Mouse (Mus musculus) cerebellum, adult (tissue): ENCODE data around the gene Rabgef1.
A peak's percentile ranks its signal among the peaks of the same experiment; 100 is the strongest.

Source experiments
- ATAC-seq: cut with Nextera tagmentation; 2 replicates; pipeline ENCODE4 v1.9.2; 2017; ENCODE audit warnings: mild to moderate bottlenecking, moderate library complexity, mixed read lengths; ENCODE audit not compliant: insufficient number of reproducible peaks, low FRiP score, low TSS enrichment

The Rabgef1 gene

GRCm38 (mm10) chr5:130170666-130171422, 754 bp upstream of the Rabgef1 start:
- ATAC-seq, result 0 out of 2 replicates have a peak, but pooled peaks have one; percentile 9

DNA sequence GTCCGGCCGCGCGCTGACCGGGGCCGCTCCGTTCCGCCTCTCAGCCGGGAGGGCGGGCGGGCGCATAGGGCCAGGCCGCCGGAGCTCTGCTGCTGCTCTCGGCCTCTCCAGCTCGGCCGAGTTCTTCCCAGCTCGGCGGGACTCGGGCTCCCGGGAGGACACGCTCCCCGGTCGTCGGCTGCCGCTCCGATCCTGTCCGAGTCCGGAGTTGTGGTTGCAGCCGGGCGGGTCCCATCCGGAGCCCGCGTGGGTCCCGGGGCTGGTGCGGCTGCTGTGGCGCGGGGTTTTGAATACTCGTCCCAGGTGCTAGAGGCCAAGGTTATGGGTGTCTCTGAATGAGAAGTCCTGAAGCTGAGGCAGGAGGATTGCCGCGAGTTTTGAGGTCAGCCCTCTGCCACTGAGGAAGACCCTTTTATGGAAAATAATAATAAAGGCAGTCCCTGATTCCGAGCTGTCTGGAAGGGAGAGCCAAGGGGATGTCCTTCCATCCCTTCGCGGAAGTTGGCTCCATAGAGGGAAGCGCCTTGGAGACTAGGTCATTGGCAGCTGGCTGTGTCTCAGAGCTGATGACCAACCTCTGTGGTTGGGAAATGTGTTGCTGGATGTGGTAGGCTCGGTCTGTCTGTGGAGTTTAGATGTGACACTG, 481 bp downstream of the Rabgef1 start:
- peak; percentile 58; the same call in 1 of the 2 replicates for ATAC-seq

DNA sequence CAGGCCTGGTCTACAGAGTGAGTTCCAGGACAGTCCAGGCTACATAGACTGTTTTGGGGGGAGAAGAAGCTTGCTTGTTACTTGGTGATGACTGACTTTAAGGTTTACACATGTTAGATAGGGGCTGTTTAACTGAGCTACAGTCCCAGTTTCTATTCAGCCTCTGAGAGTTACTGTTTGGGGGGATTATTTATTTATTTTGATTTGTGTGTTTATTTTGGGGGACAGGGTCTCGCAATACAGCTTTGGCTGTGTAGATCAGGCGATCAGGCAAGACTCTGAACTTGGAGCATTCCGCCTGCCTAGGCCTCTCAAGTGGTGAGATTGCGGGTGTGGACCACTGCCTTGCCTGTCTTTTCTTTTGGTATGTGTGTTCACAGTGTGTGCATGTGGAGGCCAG, 1.4 kb downstream of the Rabgef1 start:
- ATAC-seq, result no peak

DNA sequence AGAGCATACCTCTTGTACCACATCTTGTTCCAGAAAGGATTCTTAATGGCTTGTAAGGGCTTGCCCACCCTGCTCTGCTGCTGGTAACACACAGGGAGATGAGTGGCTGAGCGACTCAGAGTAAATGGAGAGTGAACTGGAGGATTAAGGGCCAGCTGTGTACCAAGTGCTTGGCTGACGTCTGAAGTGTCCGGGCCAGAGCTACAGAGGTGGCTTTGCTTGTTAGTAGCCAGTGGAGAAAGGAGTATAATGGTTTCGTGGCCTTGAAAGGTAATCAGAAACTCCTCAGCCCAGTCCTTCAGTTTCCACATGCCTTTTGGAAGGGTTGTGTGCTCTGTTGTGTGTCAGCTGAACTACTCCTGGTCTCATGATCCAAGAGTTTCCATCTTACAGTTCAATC, 6.3 kb downstream of the Rabgef1 start:
- ATAC-seq, result no peak

GRCm38 (mm10) chr5:130180362-130180761, 8.8 kb downstream of the Rabgef1 start:
- ATAC-seq, result no peak

- ATAC-seq, result no peak
These were observed 10.3 kb downstream of the Rabgef1 start for GRCm38 (mm10) chr5:130181740-130182540.

GRCm38 (mm10) chr5:130182541-130182821, 10.9 kb downstream of the Rabgef1 start:
- no peak for ATAC-seq

DNA sequence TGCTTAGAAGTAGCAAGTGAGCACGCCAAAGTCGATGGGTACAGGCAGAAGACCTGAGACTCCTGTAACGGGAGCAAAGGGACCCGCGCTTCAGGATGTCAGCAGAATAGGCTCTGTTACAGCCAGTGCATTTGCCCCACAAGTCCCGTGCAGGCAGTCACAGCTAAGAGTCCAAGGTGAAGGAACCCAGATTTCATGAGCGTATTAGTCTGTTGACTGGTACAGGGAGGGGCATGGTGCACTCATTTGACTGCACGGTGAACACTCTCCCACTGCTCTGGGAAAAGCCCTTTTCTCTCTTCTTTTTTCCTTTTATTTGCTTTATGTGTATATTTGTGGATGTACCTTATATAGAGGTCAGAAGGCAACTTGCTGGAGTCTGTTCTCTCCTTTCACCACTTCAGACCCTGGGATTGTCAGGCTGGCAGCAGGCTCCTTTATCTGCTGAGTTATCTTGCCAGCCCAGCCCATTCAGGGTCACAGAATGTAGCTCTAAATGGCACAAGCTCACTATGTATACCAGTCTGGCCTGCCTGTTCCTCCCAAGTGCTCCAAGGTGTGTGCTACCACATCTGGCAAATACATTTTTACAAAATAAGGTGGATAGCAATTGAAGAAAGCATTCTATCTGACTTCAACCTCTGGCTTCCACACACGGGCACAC, 12.7 kb downstream of the Rabgef1 start:
- ATAC-seq, result no peak

DNA sequence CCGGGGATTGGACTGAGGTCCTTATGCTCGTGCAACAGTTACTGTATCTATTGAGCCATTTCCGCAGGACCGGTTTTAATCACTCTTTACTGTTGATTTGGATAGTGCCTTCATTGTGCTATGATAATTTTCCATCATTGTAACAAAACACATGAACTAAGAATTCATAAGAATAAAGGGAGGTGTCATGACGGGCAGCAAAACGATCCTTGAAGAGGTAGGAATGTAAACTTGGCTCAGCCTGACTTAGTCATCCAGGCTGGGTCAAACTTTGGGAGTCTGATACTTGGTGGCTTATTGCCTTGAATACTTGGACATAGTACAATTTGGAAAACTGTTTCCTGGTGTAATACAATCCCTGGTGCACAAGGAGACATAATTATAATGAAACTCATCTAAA, 13.7 kb downstream of the Rabgef1 start:
- no peak for ATAC-seq

- ATAC-seq, result no peak
These were observed 15.8 kb downstream of the Rabgef1 start for GRCm38 (mm10) chr5:130187383-130187782.

GRCm38 (mm10) chr5:130190909-130191308, 19.3 kb downstream of the Rabgef1 start:
- no peak for ATAC-seq

GRCm38 (mm10) chr5:130191865-130192264, 20.3 kb downstream of the Rabgef1 start:
- ATAC-seq, result no peak

- ATAC-seq, result no peak
These were observed 20.9 kb downstream of the Rabgef1 start for GRCm38 (mm10) chr5:130192356-130192944.

GRCm38 (mm10) chr5:130193760-130194159, 22.2 kb downstream of the Rabgef1 start:
- ATAC-seq, result no peak

GRCm38 (mm10) chr5:130196307-130196706, 24.7 kb downstream of the Rabgef1 start:
- ATAC-seq, result no peak

GRCm38 (mm10) chr5:130197454-130197853, 25.9 kb downstream of the Rabgef1 start:
- ATAC-seq, result no peak

DNA sequence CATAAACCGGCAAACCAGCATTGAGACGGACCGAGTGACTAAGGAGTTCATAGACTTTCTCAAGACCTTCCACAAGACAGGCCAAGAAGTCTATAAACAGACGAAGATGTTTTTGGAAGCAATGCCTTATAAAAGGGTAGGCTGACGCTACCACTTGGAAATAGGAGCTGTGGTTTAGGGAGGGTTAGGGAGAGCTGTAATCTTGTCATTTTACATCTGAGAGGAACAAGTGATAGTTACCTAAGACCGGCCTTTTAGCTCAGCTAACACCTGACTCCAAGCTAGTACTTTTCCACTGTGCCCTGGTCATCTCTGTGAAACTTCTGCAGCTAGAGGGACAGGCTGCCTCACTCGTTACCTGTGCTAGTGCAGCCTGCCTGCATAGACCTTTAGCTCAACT, 26.4 kb downstream of the Rabgef1 start:
- no peak for ATAC-seq

DNA sequence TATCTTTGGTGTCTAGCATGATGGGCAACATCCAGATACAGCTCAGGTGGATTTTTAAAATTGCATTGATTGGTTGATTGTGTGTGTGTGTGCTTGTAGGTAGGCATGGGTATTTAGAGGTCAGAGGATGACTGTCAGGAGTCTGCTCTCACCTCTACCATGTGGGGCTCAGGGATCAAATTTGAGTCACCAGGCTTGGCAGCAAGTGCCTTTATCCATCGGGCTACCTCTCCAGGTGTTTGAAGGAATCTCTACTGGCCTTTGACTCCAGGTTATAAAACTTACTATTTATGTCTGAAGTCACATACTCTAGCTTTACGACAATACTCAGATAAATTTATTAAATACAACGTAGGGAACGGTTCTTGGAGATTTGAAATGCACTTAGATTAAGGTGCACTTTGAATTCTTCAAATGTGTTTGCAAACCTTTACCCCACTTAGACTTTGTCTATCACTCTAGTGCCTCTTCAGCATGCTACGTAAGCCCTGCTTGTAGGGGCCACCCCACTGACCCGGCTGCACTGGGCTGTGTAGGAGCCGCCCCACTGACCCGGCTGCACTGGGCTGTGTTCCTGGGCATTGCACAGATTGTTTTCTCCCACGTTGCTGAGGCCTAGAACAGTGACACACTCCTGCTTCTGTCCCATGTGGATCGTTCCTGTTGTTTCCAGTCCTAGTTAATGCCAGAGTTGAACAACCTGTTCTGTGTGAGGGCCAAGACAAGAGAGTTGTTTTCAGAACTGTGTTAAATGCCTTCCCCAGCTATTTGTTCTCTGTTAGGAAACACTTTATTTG, 28.8 kb downstream of the Rabgef1 start:
- ATAC-seq, result no peak

GRCm38 (mm10) chr5:130203948-130204347, 32.4 kb downstream of the Rabgef1 start:
- ATAC-seq, result no peak

GRCm38 (mm10) chr5:130204560-130204959, 33.0 kb downstream of the Rabgef1 start:
- no peak for ATAC-seq
